ENCODE assay signal across 9 mouse cellular contexts in genomic region chr13:4662336-4663101, GRCm38 (mm10). TPM values are rescaled to one million over a fixed set of nuclear protein-coding genes. Genes with fewer than 3 reads are reported as not detected.
A peak's percentile ranks its signal among the peaks of the same experiment; 100 is the strongest.
DNase-seq lines count a peak whose midpoint lies in the region; ATAC-seq and TF ChIP-seq lines count a peak whose summit lies in the region.
"Had no signal": no experiment of that assay in that cellular context is flagged by ENCODE, and none has a peak within 500 bp of the region (broad histone marks: within the 10 kb centered on the region; RNA-seq: fewer than 3 reads in every experiment).

No protein-coding gene starts in this region.

- no peak for TF ChIP-seq POLR2A in liver, adult 2 months (IDR thresholded peaks at IDR 0.05; ENCODE audit: extremely low read depth, insufficient read depth, low read length)
- TF ChIP-seq POLR2A in embryonic fibroblast, embryonic 13.5 days (IDR thresholded peaks at IDR 0.05; ENCODE audit: low read depth, low read length), result no peak

- WGBS in liver, adult 2 months, result 51% methylated on average over 13 of the region's 13 CpGs
- 49% methylated on average over 13 of the region's 13 CpGs for WGBS in hindbrain, embryonic 15.5 days
- 33% methylated on average over 13 of the region's 13 CpGs for WGBS in limb, embryonic 13.5 days
- 46% methylated on average over 13 of the region's 13 CpGs for WGBS in neural tube, embryonic 13.5 days

- H3K9ac ChIP-seq in liver, adult 2 months (ENCODE audit: low read depth, low read length), result no peak overlapping the region
- no peak overlapping the region for H3K9ac ChIP-seq in hindbrain, embryonic 15.5 days
- H3K9ac ChIP-seq in limb, embryonic 13.5 days, result no peak overlapping the region
- no peak overlapping the region for H3K9ac ChIP-seq in neural tube, embryonic 13.5 days

- no peaks in the 10 kb centered on the region for H3K27me3 ChIP-seq in liver, adult 2 months (ENCODE audit: control insufficient read depth, insufficient read depth, low read length)
- no peaks in the 10 kb centered on the region for H3K27me3 ChIP-seq in hindbrain, embryonic 15.5 days
- peaks cover 2% of the 10 kb centered on the region; the same call in 1 of the 2 replicates for H3K27me3 ChIP-seq in limb, embryonic 13.5 days
- H3K27me3 ChIP-seq in neural tube, embryonic 13.5 days, result no peaks in the 10 kb centered on the region

- no peaks in the 10 kb centered on the region for H3K36me3 ChIP-seq in liver, adult 2 months (ENCODE audit: control insufficient read depth, insufficient read depth, low read length)
- no peaks in the 10 kb centered on the region for H3K36me3 ChIP-seq in hindbrain, embryonic 15.5 days
- no peaks in the 10 kb centered on the region for H3K36me3 ChIP-seq in limb, embryonic 13.5 days
- H3K36me3 ChIP-seq in neural tube, embryonic 13.5 days, result no peaks in the 10 kb centered on the region

- H3K27ac ChIP-seq in liver, adult 2 months (replicated peaks; ENCODE audit: insufficient read depth, low read depth, low read length), result no peak overlapping the region
- H3K27ac ChIP-seq in embryonic fibroblast, embryonic 13.5 days (ENCODE audit: insufficient read depth, low read length), result peak overlapping the region; percentile 98
- H3K27ac ChIP-seq in hindbrain, embryonic 15.5 days (replicated peaks), result no peak overlapping the region
- H3K27ac ChIP-seq in limb, embryonic 13.5 days, result no peak overlapping the region
- H3K27ac ChIP-seq in neural tube, embryonic 13.5 days (replicated peaks), result no peak overlapping the region

- no peaks in the 10 kb centered on the region for H3K4me1 ChIP-seq in liver, adult 2 months (ENCODE audit: control insufficient read depth, insufficient read depth, low read length)
- peaks cover 4% of the 10 kb centered on the region for H3K4me1 ChIP-seq in embryonic fibroblast, embryonic 13.5 days (ENCODE audit: control insufficient read depth, insufficient read depth, low read length)
- 0 out of 2 replicates have a peak, but pooled peaks cover 2% of the 10 kb centered on the region for H3K4me1 ChIP-seq in hindbrain, embryonic 15.5 days (replicated peaks)
- H3K4me1 ChIP-seq in limb, embryonic 13.5 days, result no peaks in the 10 kb centered on the region
- H3K4me1 ChIP-seq in neural tube, embryonic 13.5 days (replicated peaks), result no peaks in the 10 kb centered on the region; the same call in 1 of the 2 replicates

- TF ChIP-seq CTCF in liver, adult 2 months (IDR thresholded peaks at IDR 0.05; ENCODE audit: low read depth, low read length), result peak; percentile 30; the same call in 1 of the 2 replicates
- TF ChIP-seq CTCF in embryonic fibroblast, embryonic 13.5 days (IDR thresholded peaks at IDR 0.05; ENCODE audit: borderline replicate concordance, insufficient read depth, low read length), result no peak

- peak; percentile 90 for ATAC-seq in hindbrain, embryonic 15.5 days (ENCODE audit: low FRiP score, low read depth)
- ATAC-seq in limb, embryonic 13.5 days (ENCODE audit: low FRiP score, low read depth), result peak; percentile 82; the same call in 1 of the 2 replicates
- peak; percentile 93 for ATAC-seq in neural tube, embryonic 13.5 days (ENCODE audit: low read depth)

- H3K79me2 ChIP-seq in liver, adult 2 months (ENCODE audit: control insufficient read depth, insufficient read depth, low read length), result no peaks in the 10 kb centered on the region

- DNase-seq in liver, adult 2 months (ENCODE audit: extremely low read depth, low read depth, low spot score), result peak; percentile 39
- DNase-seq in liver, result no peak
- peak; percentile 6 for DNase-seq in adrenal gland, adult 8-10 months
- DNase-seq in B cell, adult 2 months, result no peak

- no peaks in the 10 kb centered on the region for H3K9me3 ChIP-seq in hindbrain, embryonic 15.5 days
- H3K9me3 ChIP-seq in limb, embryonic 13.5 days, result no peaks in the 10 kb centered on the region
- H3K9me3 ChIP-seq in neural tube, embryonic 13.5 days, result no peaks in the 10 kb centered on the region

- H3K4me2 ChIP-seq in hindbrain, embryonic 15.5 days, result 0 out of 2 replicates have a peak overlapping the region, but pooled peaks have one; percentile 19
- peak overlapping the region; percentile 41 for H3K4me2 ChIP-seq in limb, embryonic 13.5 days (replicated peaks)
- H3K4me2 ChIP-seq in neural tube, embryonic 13.5 days, result peak overlapping the region; percentile 34

- H3K4me3 ChIP-seq in liver, adult 2 months (ENCODE audit: insufficient read depth, low read depth, low read length), result no peak overlapping the region
- H3K4me3 ChIP-seq in embryonic fibroblast, embryonic 13.5 days (ENCODE audit: insufficient read depth, low read length), result no peak overlapping the region
- H3K4me3 ChIP-seq in hindbrain, embryonic 15.5 days, result no peak overlapping the region
- no peak overlapping the region for H3K4me3 ChIP-seq in limb, embryonic 13.5 days
- H3K4me3 ChIP-seq in neural tube, embryonic 13.5 days, result no peak overlapping the region
- H3K4me3 ChIP-seq: erythroblast, embryonic 14.5 days had no signal

RNA-seq across cellular contexts. Expression of gene Akr1e1, which starts 53.5 kb away (rescaled TPM):
- 17.7 and 22.8 TPM in 2 replicates for total RNA-seq in liver, adult 2 months (2014; rRNA removed)
- polyA plus RNA-seq in liver, adult 2 months (2012; rRNA removed), result 9.1 and 11.1 TPM in 2 replicates
- total RNA-seq in adrenal gland, adult 8-10 months (2022), result 10 to 100 TPM; 29.6 to 36.7 (median 32.2) TPM
- 28.6 and 32.0 TPM in 2 replicates for polyA plus RNA-seq in embryonic fibroblast, embryonic 13.5 days (2011; ENCODE audit: insufficient read length, low read depth, missing spikeins)
- polyA plus RNA-seq in hindbrain, embryonic 15.5 days (2015; fragmentation: Nextera tagmentation; extraction: Ambion mirVana), result 42.2 and 44.6 TPM in 2 replicates
- polyA plus RNA-seq in limb, embryonic 13.5 days (2015; fragmentation: Nextera tagmentation; extraction: Ambion mirVana), result 36.4 and 38.8 TPM in 2 replicates
- 32.1 and 47.8 TPM in 2 replicates for polyA plus RNA-seq in neural tube, embryonic 13.5 days (2015; fragmentation: Nextera tagmentation; extraction: Ambion mirVana)

Comparison
In these comparisons a context has a peak if more than half of its experiments do, and no peak if none do; other contexts are left out.
1. DNase-seq: peak in liver, adult 2 months (single experiment) and adrenal gland, adult 8-10 months (single experiment); none in liver (single experiment) and B cell, adult 2 months (0 of 2).
2. Peak in every context shown above with its lines, with median percentiles within 50 percentile points of each other: ATAC-seq and H3K4me2 ChIP-seq.